Mouse (Mus musculus) urinary bladder, adult 2 months (tissue): ENCODE results near the gene Fnbp1. TPM values are rescaled to one million over a fixed set of nuclear protein-coding genes. Genes with fewer than 3 reads are reported as not detected.

Source experiments
- DNase-seq: peaks from one replicate; pipeline ENCODE4 v3.0.0; 2022; ENCODE audit warnings: low spot score
- polyA plus RNA-seq: library from polyadenylated mRNA; depleted of rRNA; stranded (reverse); fragments of >200 nt; gene quantifications from 2 replicates; pipeline ENCODE4 v1.2.3, GENCODE M21; 2012

The Fnbp1 gene
- polyA plus RNA-seq, 1 experiment: 167 TPM

DNA sequence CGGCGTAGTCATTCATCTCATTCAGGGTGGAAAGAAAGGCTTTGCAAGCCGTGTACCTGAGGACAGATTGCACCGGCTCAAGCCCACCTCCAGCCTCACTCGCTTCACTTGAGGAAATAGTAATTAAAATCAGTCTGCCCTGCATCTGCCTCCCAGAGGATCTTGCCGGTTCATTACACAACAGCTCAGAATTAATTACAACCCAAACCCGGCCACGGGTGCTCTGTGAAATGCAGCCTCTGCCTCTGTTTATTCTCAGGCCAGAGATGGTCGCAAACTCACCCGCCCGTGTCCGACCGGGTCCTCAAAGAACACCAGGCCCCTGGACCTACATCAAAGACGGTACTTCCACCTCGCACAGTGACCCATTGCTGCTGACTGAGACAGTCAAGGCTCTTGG, 45.7 kb downstream of the Fnbp1 start:
- DNase-seq: no peak

DNA sequence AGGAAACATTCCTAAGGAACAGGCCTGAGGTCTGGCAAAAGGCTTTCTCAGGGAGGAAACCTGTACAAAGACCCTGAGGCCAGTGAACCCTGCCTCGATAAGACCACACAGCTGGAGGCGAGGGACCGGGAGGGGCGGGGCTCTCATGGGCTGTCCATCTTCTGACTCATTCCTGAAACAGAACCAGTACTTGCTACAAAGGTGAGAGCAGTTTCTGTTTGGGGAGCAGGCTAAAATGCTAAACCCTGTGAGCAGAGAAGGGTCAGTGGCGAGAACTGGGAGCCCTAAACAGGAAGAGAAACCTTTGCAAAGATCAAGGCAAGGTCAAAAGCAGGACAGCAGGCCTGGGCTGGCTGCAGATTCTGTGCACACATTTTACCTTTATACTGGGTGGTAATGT, 47.2 kb downstream of the Fnbp1 start:
- DNase-seq: no peak

DNA sequence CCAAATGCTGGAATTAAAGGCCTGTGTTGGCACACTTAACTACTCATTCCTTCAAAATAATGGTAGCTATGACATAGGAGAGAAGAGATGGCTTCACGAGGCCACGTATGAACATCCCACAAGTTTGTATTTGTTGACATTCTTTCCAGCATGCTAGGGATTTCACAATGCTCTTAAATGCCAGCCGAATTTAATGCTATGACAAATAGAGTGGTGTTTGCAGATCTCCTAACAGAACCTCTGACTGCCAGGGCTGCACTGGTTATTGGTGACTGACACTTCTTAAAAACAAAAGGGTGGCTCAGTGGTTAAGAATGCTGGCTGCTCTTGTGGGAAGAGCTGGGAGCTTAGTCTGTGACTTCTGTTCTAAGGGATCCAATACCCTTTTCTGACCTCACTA, 48.9 kb downstream of the Fnbp1 start:
- no peak for DNase-seq

DNA sequence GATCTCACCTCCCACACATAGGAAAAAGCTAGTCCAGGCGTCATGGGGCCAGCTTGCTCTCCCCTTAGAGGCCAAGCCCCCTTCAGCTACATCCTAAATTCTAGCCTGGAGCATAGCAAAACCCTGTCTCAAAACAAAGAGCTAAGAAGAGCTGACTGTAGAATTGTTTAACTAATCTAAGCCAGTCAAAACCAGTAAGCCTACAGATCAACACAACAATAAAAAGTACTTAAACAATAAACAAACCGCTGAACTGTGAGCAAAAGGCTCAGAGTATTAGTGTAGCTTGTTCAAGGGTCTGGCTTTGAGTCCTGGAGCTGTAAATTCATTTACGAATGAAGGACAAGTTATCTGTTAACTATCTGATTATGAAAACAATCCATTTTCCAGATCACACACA, 50.6 kb downstream of the Fnbp1 start:
- no peak for DNase-seq

DNA sequence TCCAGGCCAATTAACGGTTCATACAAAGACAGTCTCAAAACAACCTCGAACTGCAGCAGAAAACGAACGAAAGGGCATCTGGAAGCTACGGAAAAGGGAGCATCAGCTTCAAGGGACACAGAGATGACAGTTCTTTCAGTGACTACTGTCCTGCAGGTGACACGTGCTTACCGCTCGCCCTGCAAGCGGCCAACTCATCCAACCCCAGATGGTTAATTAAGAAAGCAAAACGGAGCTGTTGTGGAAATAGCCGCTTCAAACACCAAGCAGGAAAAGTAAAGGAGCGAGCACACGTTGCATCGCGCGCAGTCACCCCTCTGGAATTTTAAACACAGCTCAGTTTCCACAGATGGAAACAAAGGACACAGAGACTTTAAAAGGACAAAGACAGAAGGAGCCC, 52.2 kb downstream of the Fnbp1 start:
- no peak for DNase-seq

DNA sequence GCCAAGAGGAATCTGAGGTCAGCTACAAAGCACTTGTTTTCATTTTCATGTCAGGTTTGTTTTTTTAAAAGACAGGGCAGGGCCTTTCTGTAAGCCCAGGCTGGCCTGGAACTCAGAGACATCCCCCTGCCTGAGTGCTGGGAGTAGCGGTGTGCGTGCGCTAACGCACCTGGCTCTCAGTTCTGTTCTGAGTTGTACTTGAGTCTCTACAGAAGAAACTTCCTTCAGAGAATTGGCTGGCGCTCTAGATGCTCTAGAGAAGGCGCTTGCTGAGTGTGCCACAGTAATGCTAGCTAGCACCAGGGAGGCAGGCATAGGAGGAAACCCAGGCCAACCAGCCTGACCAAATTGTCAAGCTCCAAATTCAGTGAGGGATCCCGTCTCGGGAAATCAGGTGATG, 52.9 kb downstream of the Fnbp1 start:
- no peak for DNase-seq

DNA sequence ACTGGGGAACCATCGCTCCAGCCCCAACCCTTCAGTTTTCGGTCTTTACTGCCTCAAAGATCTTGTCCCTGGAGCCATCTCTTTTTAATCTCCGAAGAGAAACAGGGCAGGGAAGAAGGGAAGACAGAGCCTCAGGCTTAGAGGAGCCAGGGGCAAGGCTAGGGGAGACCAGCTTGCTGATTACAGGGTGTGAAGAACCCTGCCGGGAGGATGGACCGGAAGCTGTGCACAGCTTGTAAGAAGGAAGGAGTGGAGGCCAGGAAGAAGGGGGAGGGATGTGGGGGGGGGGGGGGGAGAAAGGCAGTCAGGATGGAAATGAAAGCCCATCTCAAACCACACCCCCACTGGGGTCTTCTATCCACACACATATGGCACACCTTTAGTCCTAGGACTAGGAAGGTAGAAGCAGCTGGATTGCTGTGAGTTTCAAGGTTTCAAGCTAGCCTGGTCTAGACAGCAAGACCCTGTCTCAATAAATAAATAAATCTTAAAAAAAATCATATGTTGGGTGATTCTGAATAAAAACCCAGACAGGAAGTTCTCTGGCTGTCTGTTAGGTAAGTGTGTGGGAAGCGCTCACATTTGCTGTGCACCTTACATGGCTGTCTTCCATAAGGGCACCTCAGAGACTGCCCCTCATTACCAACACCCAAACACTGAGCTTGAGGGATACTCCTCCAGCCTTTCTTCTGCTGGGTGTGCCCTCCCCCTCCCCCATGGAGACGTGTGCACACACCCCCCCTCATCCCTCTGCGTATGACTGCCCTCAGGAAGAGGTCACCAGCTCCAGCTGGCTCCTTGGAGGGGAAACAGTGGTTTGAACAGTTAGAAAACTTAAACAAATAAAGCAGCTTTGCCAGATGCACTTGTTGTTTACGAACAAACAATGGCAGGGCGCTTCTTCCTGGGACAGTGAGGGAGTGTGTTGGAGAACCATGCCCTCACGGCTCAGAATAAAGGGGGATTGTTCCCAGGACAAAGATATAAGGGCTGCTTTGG, 53.8 kb downstream of the Fnbp1 start:
- no peak for DNase-seq

DNA sequence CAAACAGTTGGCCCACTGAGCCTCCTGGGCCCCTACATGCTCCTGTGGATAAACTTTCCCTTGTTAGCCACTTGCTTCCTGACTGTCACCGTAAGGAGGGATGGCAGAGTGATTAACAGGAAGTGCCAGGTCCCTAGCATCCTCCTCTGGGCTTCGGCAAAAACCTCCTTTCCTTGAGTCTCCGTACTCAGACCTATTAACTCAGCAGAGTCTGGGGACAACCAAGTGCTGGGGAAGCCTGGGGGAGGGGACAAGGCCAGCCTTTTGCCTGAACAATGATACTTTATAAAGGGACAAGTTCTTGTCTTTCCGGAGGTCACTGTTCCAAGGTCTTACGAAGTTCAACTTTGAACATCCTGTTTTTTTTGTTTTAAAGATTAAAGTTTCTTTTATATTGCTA, 54.7 kb downstream of the Fnbp1 start:
- no peak for DNase-seq

DNA sequence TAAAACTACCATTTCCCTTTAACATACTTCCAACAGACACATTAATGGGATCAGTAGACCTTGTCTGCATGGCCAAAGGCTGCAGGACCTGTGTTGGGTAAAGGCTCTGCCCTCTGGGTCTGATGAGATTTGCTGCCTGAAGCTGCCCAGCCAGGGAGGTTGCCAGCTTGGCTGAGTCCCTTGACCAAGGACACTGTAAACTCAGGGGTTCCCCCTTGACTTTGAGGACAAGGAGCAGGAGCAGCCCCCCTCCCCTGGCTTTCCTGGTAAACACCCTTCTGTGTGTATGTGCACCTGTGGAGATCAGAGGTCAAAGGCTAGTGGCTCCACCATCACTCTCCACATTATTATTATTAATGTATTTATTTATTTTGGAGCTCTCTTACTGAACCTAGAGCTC, 55.3 kb downstream of the Fnbp1 start:
- no peak for DNase-seq

DNA sequence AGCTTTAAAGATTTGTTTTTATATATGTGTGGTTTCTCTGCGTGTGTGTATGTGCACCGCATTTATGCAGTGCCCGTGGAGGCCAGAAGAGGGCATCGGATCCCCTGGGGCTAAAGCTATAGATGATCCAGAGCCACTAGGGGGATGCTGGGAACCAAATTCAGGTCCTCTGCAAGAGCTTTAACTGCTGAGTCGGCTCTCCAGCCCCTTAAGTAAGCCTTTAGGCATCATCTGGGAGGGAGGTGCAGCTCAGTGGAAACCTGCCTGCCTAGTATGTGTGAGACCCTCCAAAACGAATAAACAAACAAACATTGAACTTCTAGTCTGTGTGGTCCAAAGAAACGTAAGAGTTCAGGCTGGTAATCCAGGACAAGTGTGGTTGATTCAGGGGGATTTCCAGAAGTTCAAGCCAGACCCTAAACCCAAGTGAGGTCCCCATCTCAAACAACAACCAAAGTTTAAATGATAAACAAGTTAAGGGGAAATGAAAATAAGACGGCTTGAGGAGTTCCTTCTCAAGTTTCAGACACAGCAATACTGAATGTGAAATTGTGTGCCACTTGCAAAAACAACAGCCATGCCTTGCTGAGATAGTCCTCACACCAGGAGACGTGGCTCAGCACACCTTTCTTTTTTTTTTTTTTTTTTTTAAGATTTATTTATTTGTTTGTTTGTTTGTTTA, 57.5 kb downstream of the Fnbp1 start:
- no peak for DNase-seq

DNA sequence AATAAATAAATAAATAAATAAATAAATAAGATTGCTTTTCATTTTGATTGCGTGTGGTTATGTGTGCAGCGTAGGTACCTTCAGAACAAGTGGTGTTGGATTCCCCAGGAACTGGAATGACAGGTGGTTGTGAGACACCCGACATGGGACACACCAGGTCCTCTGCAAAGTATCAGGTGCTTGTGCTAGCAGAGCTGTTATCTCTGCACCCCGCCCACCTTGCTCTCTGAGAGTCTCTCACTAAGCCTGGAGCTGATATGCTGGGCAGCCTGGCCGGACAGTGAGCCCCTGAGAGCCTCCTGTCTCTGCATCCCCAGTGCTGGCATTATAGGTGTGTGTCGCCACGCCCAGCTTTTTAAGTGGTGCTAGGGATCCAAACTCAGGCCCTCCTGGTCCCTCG, 58.4 kb downstream of the Fnbp1 start:
- DNase-seq: no peak

DNA sequence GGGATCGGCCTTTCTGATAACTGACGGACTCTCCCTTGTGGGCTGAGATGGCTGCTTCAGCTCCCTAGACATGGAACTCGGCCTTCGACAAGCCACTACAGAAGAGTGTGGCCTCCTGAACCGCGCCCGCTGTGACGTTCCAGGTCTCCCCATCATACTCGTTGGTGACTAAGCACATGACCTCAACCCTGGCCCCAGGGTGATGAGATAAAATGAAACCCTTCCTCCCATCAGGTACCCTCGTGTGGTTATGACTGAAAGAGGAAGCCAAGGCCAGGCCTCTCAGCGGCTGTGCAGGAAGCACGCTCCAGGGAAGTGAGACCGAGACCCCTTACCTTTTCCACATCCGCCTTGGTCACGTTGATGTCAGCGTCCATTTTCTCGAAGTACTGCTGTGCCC, 59.2 kb downstream of the Fnbp1 start:
- DNase-seq: no peak

DNA sequence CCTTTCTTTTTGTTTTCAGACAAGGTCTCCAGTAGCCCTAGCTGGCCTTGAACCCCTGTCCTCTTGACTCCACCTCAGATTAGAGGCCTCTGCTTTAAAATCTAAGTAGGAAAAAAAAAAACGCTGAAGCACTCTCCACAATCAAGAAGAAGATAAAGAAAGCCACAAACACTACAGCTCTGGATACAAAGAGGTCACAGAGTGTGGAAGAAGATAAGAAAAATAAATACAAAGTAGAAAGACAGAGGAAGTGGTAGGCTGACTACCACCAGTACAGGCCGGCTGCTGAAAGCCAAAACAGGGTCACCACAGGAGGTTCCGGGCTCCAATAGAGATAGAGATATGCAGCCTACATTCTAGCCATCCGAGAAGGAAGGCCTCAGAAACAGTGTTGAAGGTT, 60.5 kb downstream of the Fnbp1 start:
- no peak for DNase-seq

DNA sequence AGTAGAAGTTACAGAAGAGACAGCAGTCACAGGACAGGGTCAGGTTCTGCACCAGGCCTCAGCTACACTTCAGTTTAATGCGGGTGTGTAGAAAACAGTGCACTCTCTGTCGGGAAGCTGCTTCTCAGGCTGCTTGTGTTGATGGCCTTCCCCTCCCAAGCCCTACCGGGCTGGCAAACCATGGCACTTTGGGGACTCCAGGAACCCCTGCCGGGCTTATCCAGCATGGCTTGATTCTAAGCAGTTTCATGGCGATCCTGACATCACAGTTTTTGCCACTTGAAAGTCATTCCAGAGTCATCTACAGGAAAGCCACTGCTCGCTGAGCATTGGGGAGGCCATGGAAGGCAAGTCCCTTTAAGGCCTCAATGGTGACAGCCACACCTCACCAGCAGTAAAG, 62.7 kb downstream of the Fnbp1 start:
- no peak for DNase-seq

DNA sequence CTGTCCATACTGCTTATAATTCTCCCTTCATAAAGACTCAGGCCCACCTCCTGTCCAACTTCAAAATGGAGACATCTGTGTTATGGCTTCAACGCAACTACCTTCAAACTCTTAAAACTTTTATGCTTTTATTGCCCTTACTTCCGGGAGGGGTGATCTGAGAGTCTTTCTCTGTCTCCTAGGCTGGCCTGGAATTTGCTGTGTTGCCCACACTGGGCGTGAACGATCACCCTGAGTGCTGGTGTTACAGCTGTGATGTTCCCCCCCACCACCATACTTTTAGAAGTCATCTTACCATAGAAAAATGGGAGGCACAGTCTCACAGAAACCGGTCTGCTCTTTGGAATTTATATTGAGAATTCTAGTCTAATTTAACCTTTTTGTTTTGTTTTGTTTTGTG, 64.2 kb downstream of the Fnbp1 start:
- no peak for DNase-seq

DNA sequence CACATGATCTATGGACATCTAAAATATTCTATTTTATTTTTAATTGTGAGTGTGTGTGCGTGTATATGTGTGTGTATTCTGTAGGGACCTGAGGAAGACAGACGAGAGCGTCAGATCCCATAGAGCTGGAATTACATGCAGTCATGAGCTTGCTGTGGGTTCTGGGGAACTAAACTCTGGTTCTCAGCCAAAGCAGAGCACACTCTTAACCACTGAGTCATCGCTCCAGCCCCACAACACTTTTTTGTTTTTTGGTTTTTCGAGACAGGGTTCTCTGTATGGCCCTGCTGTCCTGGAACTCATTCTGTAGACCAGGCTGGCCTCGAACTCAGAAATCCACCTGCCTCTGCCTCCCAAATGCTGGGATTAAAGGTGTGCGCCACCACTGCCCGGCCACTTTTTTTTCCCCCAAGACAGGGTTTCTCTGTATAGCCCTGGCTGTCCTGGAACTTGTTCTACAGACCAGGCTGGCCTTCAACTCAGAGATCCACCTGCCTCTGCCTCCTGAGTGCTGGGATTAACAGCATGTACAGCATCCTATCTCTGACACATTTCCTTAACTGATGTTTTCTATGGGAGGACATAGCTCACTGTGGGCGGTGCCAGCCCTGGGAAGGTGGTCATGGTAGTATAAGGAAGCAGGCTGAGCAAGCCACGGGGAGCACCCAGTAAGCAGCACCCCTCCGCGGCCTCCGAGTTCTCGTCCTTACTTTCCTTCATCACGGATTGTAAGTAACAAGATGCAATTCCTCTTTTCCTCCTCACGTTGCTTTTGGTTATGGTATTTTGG, 65.3 kb downstream of the Fnbp1 start:
- DNase-seq: no peak

DNA sequence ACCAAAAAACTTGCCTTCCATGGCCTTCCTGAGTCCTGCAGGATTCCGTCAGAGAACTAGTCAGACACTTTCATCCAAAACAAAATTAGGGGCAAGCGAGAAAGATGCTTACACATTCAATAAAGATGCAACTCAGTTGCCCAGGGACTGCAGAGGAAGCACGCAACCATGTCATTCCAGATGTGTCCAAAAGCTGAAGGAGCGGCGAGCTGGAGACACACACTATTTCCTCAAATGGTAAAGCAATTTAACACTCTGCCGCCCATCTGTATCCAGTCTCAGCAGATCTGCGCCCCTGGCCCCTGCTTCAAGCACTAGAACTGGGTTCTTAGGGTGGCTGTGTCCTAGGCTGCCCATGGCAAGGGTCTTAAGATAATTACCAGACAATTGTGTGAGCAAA, 66.0 kb downstream of the Fnbp1 start:
- DNase-seq: no peak

DNA sequence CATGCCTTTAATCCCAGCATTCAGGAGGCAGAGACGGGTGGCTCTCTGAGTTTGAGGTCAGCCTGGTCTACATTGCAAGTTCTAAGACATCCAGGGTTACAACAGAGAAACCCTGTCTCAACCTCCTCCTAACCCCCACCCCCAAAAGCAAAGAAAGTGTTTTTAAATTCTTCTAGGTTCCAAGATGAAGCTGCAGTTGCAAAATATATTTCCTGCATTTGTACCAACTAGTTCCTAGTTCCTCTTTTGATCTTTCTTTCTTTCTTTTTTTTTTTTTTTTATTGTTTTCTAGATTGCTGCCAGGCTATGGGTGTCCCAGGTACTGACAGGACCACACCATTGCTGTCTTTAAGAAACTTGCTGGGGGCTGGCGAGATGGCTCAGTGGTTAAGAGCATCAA, 66.6 kb downstream of the Fnbp1 start:
- no peak for DNase-seq

DNA sequence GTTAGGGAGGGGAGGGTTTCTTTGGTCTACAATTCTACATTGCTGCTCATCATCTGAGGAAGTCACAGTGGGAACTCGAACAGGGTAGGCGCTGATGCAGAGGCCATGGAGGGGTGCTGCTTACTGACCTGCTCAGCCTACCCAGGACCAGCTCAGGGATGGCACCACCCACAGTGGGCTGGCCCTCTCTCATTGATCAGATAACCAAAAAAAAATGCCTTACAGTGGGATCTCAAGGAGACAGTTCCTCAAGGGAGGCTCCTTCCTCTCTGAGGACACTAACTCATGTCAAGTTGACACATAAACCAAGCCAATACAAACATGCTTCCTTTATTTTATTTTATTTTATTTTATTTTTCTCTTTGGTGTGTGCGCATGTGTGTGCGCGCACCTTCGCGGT, 72.3 kb downstream of the Fnbp1 start:
- no peak for DNase-seq

DNA sequence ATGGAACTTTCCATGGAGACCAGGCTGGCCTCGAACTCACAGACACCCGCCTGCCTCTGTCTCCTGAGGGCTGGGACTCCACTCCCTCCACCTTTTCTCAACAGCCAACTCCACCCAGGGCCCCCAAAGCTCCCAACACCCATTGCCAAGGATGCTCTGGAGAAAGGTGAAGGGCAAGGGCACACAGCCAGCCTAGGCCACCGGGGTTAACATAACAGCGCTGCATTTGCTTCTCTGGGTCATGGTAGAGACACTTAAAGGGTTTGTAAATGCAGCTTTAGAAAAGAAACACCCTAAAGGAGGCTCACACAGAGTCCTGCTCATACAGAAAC, 72.7 kb downstream of the Fnbp1 start:
- no peak for DNase-seq

DNA sequence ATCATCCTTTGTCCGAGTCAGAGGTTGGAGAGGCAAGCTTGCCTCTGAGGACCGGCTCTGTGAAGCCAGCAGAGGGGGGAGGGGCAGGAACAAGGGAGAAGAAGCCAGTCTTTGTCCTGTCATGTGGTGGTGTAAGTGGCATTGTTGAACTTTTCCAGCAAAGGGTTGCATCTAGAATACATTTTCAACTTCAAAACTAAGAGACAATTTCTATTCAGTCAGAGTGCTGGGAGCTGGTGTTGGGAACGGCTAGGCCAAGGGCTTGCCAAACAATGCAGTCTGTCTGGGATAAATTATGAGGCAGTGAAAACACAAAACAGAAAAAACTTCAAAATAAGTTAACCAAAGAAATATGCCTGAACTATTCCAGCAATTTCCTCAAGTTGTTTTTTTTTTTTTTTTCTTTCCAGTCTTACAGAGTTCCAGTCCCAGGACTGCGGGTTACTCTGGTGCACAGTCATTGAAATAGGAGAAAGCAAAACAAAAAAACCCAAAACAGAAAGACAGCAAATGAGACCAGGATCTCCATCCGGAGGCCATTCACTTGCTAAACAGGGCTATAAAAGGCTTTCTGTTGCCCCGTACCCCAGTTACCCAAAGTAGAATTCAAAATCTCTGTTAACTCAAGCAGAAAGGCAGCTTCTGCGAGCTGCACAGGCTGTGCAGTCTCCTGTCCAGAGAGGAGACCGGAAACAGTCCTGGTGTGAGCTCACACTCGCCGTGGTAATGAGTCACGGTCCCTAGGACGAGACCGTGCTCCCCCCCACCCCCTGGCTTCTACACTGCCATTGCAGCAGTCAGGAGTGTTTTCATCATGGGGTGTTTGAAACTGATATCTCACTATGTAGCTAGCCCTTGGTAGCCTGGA, 73.3 kb downstream of the Fnbp1 start:
- DNase-seq: no peak
